Mouse (Mus musculus): Measurements from ENCODE around the gene Gsap. TPM values are rescaled to one million over a fixed set of nuclear protein-coding genes. Genes with fewer than 3 reads are reported as not detected.

Gene Gsap
- polyA plus RNA-seq (2017; shearing (Covaris generic)): 20.9 TPM

DNA sequence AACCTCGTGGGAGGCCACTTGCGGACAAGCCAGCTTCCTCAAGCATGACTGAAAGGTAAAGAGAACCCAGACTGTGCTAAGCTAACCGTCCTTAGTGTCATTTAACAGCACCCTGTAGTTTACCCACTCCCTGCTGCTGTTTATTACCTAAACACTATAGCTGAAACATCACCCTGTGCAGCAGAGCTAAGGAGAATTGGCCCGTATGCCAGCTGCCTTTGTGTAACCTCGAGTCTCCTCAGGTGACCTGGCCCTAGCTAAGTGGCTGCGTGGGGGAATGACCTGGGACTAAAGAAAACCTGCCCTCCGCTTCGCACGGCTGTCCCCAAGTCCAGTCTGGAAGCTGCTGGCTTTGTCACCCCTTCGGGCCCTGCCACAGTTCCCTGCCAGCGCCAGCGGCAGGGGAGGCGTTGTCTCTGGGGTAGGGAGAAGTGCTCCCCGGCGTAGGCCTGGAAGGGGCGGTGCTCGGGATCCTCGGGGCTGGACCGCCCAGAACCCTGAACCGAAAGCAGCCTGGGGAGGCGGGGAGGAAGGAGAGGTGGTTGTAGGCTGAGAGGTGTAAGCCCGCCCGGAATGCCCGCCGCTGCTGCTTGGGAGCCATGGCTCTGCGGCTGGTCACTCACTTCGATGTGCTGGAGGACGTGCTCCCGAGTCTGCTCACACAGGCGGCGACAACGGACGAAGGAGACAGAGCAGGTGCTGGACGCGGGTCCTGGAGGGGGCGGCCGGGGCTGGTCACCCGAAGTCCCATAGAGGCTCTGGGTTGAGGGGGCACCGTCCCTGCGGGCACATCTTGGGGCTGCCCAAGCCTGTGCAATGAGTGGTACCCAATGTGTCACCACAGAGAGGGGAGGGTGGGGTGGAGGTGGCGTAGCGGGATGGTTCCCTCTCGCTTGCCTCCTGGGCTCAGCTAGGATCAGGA, at the start of gene Gsap:
Gene Gsap (plus strand): TSS at position 492 of the 922 bp plus-strand sequence.

Other genes starting within 250 kb of the Gsap start
- 39.0 TPM for gene Rsbn1l, start 229.9 kb upstream of the Gsap start, polyA plus RNA-seq (2017; shearing (Covaris generic))
- gene Ptpn12, start 130.3 kb upstream of the Gsap start, polyA plus RNA-seq (2017; shearing (Covaris generic)): 11.1 TPM
- 2.0 TPM for gene Fgl2, start 186.4 kb downstream of the Gsap start, polyA plus RNA-seq (2017; shearing (Covaris generic))
- not detected for gene Ccdc146, start 238.4 kb downstream of the Gsap start, polyA plus RNA-seq (2017; shearing (Covaris generic))
- gene Fam185a, start 238.7 kb downstream of the Gsap start, polyA plus RNA-seq (2017; shearing (Covaris generic)): 2.5 TPM